Mouse (Mus musculus): ENCODE results near the gene Gm20388. TPM values are rescaled to one million over a fixed set of nuclear protein-coding genes. Genes with fewer than 3 reads are reported as not detected.

Gm20388 gene
- polyA plus RNA-seq, 1 experiment from 2014 or later: not detected

GRCm38 (mm10) chr8:122469407-122469806, 2558.8 kb downstream of the Gm20388 start:
- DNase-seq (ENCODE audit: low spot score, missing footprints) (no peak), ATAC-seq (ENCODE audit: low FRiP score) (no peak)
- Histone ChIP-seq H3K27me3 (ENCODE audit: control insufficient read depth, insufficient read depth, low read length) (no peaks in the 10 kb centered on the region), H3K4me2 (no peak overlapping the region), H3K4me3 (ENCODE audit: low read depth, low read length) (no peak overlapping the region), H3K9me3 (ENCODE audit: control insufficient read depth, low read length) (no peaks in the 10 kb centered on the region), H3K27ac (ENCODE audit: low read depth, low read length) (no peak overlapping the region), H3K9ac (ENCODE audit: low read length) (no peak overlapping the region), H3K4me1 (ENCODE audit: control insufficient read depth, insufficient read depth, low read length) (no peaks in the 10 kb centered on the region), H3K36me3 (ENCODE audit: control insufficient read depth, insufficient read depth, low read length) (no peaks in the 10 kb centered on the region)
- WGBS: 83% methylated on average over 6 of the region's 6 CpGs

GRCm38 (mm10) chr8:122469965-122470364, 2559.3 kb downstream of the Gm20388 start:
- H3K9ac ChIP-seq (ENCODE audit: low read length): no peak overlapping the region
- DNase-seq (ENCODE audit: low spot score, missing footprints): no peak
- 89% methylated on average over 10 of the region's 10 CpGs for WGBS
- no peaks in the 10 kb centered on the region for H3K27me3 ChIP-seq (ENCODE audit: control insufficient read depth, insufficient read depth, low read length)
- H3K4me2 ChIP-seq: no peak overlapping the region
- no peak overlapping the region for H3K4me3 ChIP-seq (ENCODE audit: low read depth, low read length)
- no peaks in the 10 kb centered on the region for H3K9me3 ChIP-seq (ENCODE audit: control insufficient read depth, low read length)
- H3K4me1 ChIP-seq (ENCODE audit: control insufficient read depth, insufficient read depth, low read length): peaks cover 3% of the 10 kb centered on the region
- ATAC-seq (ENCODE audit: low FRiP score): no peak
- no peaks in the 10 kb centered on the region for H3K36me3 ChIP-seq (ENCODE audit: control insufficient read depth, insufficient read depth, low read length)
- no peak overlapping the region for H3K27ac ChIP-seq (ENCODE audit: low read depth, low read length)

- H3K36me3 ChIP-seq (ENCODE audit: control insufficient read depth, insufficient read depth, low read length): no peaks in the 10 kb centered on the region
- DNase-seq (ENCODE audit: low spot score, missing footprints) (no peak), ATAC-seq (ENCODE audit: low FRiP score) (no peak)
- 86% methylated on average over 5 of the region's 5 CpGs for WGBS
- H3K9me3 ChIP-seq (ENCODE audit: control insufficient read depth, low read length): no peaks in the 10 kb centered on the region
- H3K4me2 ChIP-seq: no peak overlapping the region
- no peaks in the 10 kb centered on the region for H3K27me3 ChIP-seq (ENCODE audit: control insufficient read depth, insufficient read depth, low read length)
- H3K9ac ChIP-seq (ENCODE audit: low read length): no peak overlapping the region
- H3K27ac ChIP-seq (ENCODE audit: low read depth, low read length): no peak overlapping the region
- no peak overlapping the region for H3K4me3 ChIP-seq (ENCODE audit: low read depth, low read length)
- H3K4me1 ChIP-seq (ENCODE audit: control insufficient read depth, insufficient read depth, low read length): peaks cover 7% of the 10 kb centered on the region
Measured at GRCm38 (mm10) chr8:122470691-122471090, 2560.1 kb downstream of the Gm20388 start.

- peaks cover 15% of the 10 kb centered on the region for H3K4me1 ChIP-seq (ENCODE audit: control insufficient read depth, insufficient read depth, low read length)
- WGBS: 91% methylated on average over 8 of the region's 8 CpGs
- H3K27me3 ChIP-seq (ENCODE audit: control insufficient read depth, insufficient read depth, low read length): no peaks in the 10 kb centered on the region
- no peak overlapping the region for H3K4me3 ChIP-seq (ENCODE audit: low read depth, low read length)
- H3K9ac ChIP-seq (ENCODE audit: low read length): no peak overlapping the region
- no peaks in the 10 kb centered on the region for H3K9me3 ChIP-seq (ENCODE audit: control insufficient read depth, low read length)
- H3K27ac ChIP-seq (ENCODE audit: low read depth, low read length): no peak overlapping the region
- H3K4me2 ChIP-seq: no peak overlapping the region
- ATAC-seq (ENCODE audit: low FRiP score): no peak
- DNase-seq (ENCODE audit: low spot score, missing footprints): no peak
- 0 out of 2 replicates have a peak, but pooled peaks cover 3% of the 10 kb centered on the region for H3K36me3 ChIP-seq (ENCODE audit: control insufficient read depth, insufficient read depth, low read length)
Measured at GRCm38 (mm10) chr8:122473911-122474421, 2563.3 kb downstream of the Gm20388 start.

GRCm38 (mm10) chr8:122474951-122475560, 2564.4 kb downstream of the Gm20388 start:
- Histone ChIP-seq H3K9ac (ENCODE audit: low read length) (peak overlapping the region; percentile 69), H3K27ac (ENCODE audit: low read depth, low read length) (no peak overlapping the region), H3K27me3 (ENCODE audit: control insufficient read depth, insufficient read depth, low read length) (no peaks in the 10 kb centered on the region), H3K4me1 (ENCODE audit: control insufficient read depth, insufficient read depth, low read length) (peaks cover 15% of the 10 kb centered on the region), H3K36me3 (ENCODE audit: control insufficient read depth, insufficient read depth, low read length) (peaks cover 10% of the 10 kb centered on the region), H3K4me3 (ENCODE audit: low read depth, low read length) (peak overlapping the region; percentile 61), H3K4me2 (peak overlapping the region; percentile 92), H3K9me3 (ENCODE audit: control insufficient read depth, low read length) (no peaks in the 10 kb centered on the region)
- 13% methylated on average over 16 of the region's 16 CpGs for WGBS
- DNase-seq (ENCODE audit: low spot score, missing footprints): no peak
- ATAC-seq (ENCODE audit: low FRiP score): no peak; the same call in 1 of the 2 replicates

- Histone ChIP-seq H3K27ac (ENCODE audit: low read depth, low read length) (no peak within 1 kb of the TSS), H3K9me3 (ENCODE audit: control insufficient read depth, low read length) (no peaks in the 10 kb centered on the region), H3K4me3 (ENCODE audit: low read depth, low read length) (peak within 1 kb of the TSS; percentile 61), H3K4me1 (ENCODE audit: control insufficient read depth, insufficient read depth, low read length) (peaks cover 15% of the 10 kb centered on the region), H3K4me2 (peak within 1 kb of the TSS; percentile 92), H3K36me3 (ENCODE audit: control insufficient read depth, insufficient read depth, low read length) (peaks cover 10% of the 10 kb centered on the region), H3K27me3 (ENCODE audit: control insufficient read depth, insufficient read depth, low read length) (no peaks in the 10 kb centered on the region), H3K9ac (ENCODE audit: low read length) (peak within 1 kb of the TSS; percentile 69)
- under 1% methylated on average over 94 of the region's 103 CpGs for WGBS
- DNase-seq (ENCODE audit: low spot score, missing footprints) (peak; percentile 100), ATAC-seq (ENCODE audit: low FRiP score) (peak; percentile 95)
Measured at GRCm38 (mm10) chr8:122475580-122476320, 2565.1 kb downstream of the Gm20388 start, which contains the start of the genes Rnf166 and Ctu2. TSS of gene Rnf166 (minus strand) at chr8:122476064. TSS of gene Ctu2 (plus strand) at chr8:122476143.

GRCm38 (mm10) chr8:122482448-122482847, 2571.8 kb downstream of the Gm20388 start:
- ATAC-seq (ENCODE audit: low FRiP score) (no peak), DNase-seq (ENCODE audit: low spot score, missing footprints) (no peak)
- Histone ChIP-seq H3K4me2 (no peak overlapping the region), H3K4me1 (ENCODE audit: control insufficient read depth, insufficient read depth, low read length) (no peaks in the 10 kb centered on the region), H3K27ac (ENCODE audit: low read depth, low read length) (no peak overlapping the region), H3K27me3 (ENCODE audit: control insufficient read depth, insufficient read depth, low read length) (no peaks in the 10 kb centered on the region), H3K36me3 (ENCODE audit: control insufficient read depth, insufficient read depth, low read length) (peaks cover 38% of the 10 kb centered on the region), H3K4me3 (ENCODE audit: low read depth, low read length) (no peak overlapping the region), H3K9ac (ENCODE audit: low read length) (no peak overlapping the region), H3K9me3 (ENCODE audit: control insufficient read depth, low read length) (no peaks in the 10 kb centered on the region)
- 96% methylated on average over 8 of the region's 8 CpGs for WGBS

GRCm38 (mm10) chr8:122483877-122484276, 2573.2 kb downstream of the Gm20388 start:
- Histone ChIP-seq H3K9me3 (ENCODE audit: control insufficient read depth, low read length) (no peaks in the 10 kb centered on the region), H3K9ac (ENCODE audit: low read length) (no peak overlapping the region), H3K27me3 (ENCODE audit: control insufficient read depth, insufficient read depth, low read length) (no peaks in the 10 kb centered on the region), H3K4me3 (ENCODE audit: low read depth, low read length) (no peak overlapping the region), H3K36me3 (ENCODE audit: control insufficient read depth, insufficient read depth, low read length) (peaks cover 36% of the 10 kb centered on the region), H3K4me2 (no peak overlapping the region), H3K27ac (ENCODE audit: low read depth, low read length) (no peak overlapping the region), H3K4me1 (ENCODE audit: control insufficient read depth, insufficient read depth, low read length) (no peaks in the 10 kb centered on the region)
- DNase-seq (ENCODE audit: low spot score, missing footprints) (no peak), ATAC-seq (ENCODE audit: low FRiP score) (no peak)
- WGBS: 95% methylated on average over 7 of the region's 7 CpGs

- Histone ChIP-seq H3K4me1 (ENCODE audit: control insufficient read depth, insufficient read depth, low read length) (no peaks in the 10 kb centered on the region), H3K27me3 (ENCODE audit: control insufficient read depth, insufficient read depth, low read length) (no peaks in the 10 kb centered on the region), H3K9ac (ENCODE audit: low read length) (no peak overlapping the region), H3K9me3 (ENCODE audit: control insufficient read depth, low read length) (no peaks in the 10 kb centered on the region), H3K4me3 (ENCODE audit: low read depth, low read length) (no peak overlapping the region), H3K36me3 (ENCODE audit: control insufficient read depth, insufficient read depth, low read length) (peaks cover 29% of the 10 kb centered on the region), H3K27ac (ENCODE audit: low read depth, low read length) (no peak overlapping the region), H3K4me2 (no peak overlapping the region)
- 90% methylated on average over 12 of the region's 12 CpGs for WGBS
- no peak for DNase-seq (ENCODE audit: low spot score, missing footprints)
- no peak for ATAC-seq (ENCODE audit: low FRiP score)
Measured at GRCm38 (mm10) chr8:122484831-122485230, 2574.2 kb downstream of the Gm20388 start.

All from midbrain, embryonic 11.5 days (tissue).